Mouse (Mus musculus) left cerebral cortex, adult 2 months (tissue): ENCODE data around the gene Fignl2. TPM values are rescaled to one million over a fixed set of nuclear protein-coding genes. Genes with fewer than 3 reads are reported as not detected.

Experiments
- DNase-seq, 2 experiments: peaks; one replicate each; pipeline ENCODE4 v3.0.0; 2021 to 2022; ENCODE audit warnings: low spot score in 2 of 2, mixed read lengths in 1 of 2; ENCODE audit errors: extremely low spot score in 1 of 2
- H3K27ac ChIP-seq: fragments of 200-600 bp; 2 replicates; pipeline ENCODE4 v1.8.1; 2022
- H3K4me3 ChIP-seq: fragments of 200-600 bp; 2 replicates; pipeline ENCODE4 v1.8.1; 2022
- CTCF ChIP-seq: fragments of 200-600 bp; IDR thresholded peaks from 2 replicates; pipeline ENCODE4 v1.8.1; 2022; ENCODE audit warnings: antibody characterized with exemption, mild to moderate bottlenecking, moderate library complexity
- intact Hi-C: fragments of 180-260 bp; cut with DNase I; formaldehyde crosslinking; loops from one replicate; pipeline ENCODE4 v1.15.1; 2025
- total RNA-seq, 2 experiments: library from RNA; stranded (reverse); gene quantifications; 2 replicates each; pipeline ENCODE4 v1.2.3; 2021

The Fignl2 gene
- total RNA-seq, 2 experiments from 2014 or later = 1.2 to 1.4 TPM

DNA sequence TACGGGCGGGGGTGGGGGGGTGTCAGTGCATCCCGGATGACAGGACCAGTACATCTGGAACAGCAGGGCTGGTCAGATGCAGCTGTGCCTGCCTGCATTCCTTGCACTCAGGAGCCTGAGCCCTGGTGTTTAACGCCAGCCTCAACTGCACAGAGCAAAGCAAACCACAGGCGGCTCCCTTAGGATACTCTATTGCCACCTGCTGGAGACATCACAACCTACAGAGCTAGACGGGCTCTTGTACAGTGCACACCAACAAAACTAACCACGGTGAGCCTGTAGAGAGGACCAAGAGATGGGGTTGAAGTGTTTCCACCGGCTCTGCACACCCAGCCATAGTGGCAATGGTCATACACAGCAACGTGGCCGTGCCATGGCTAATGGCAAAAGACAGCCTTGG, 22.1 kb downstream of the Fignl2 start:
- Histone ChIP-seq H3K27ac (no peak overlapping the region), H3K4me3 (no peak overlapping the region)
- DNase-seq = peak; percentile 51 to 67
- intact Hi-C loops = no loop called here
- peak; percentile 78 for TF ChIP-seq CTCF

GRCm38 (mm10) chr15:101054541-101054940, 23.8 kb downstream of the Fignl2 start:
- H3K27ac ChIP-seq = no peak overlapping the region
- TF ChIP-seq CTCF = no peak
- no peak for DNase-seq
- H3K4me3 ChIP-seq = no peak overlapping the region
- intact Hi-C loops = loop anchor here (2.0 kb wide), 1 partner anchor 298 kb away; no protein-coding TSS in a partner anchor

GRCm38 (mm10) chr15:101053832-101054459, 24.4 kb downstream of the Fignl2 start:
- peak in 1 of 2 experiments; percentile 23 for DNase-seq
- no peak overlapping the region for H3K4me3 ChIP-seq
- no peak overlapping the region for H3K27ac ChIP-seq
- intact Hi-C loops = loop anchor here (2.0 kb wide), 1 partner anchor 297 kb away; no protein-coding TSS in a partner anchor
- no peak for TF ChIP-seq CTCF

GRCm38 (mm10) chr15:101052560-101053501, 25.5 kb downstream of the Fignl2 start:
- no peak overlapping the region for H3K4me3 ChIP-seq
- no peak for DNase-seq
- no peak overlapping the region for H3K27ac ChIP-seq
- intact Hi-C loops = no loop called here
- TF ChIP-seq CTCF = peak; percentile 1; the same call in 1 of the 2 replicates

GRCm38 (mm10) chr15:101051869-101052268, 26.5 kb downstream of the Fignl2 start:
- no peak overlapping the region for H3K4me3 ChIP-seq
- DNase-seq = no peak
- TF ChIP-seq CTCF = no peak
- intact Hi-C loops = no loop called here
- H3K27ac ChIP-seq = no peak overlapping the region

GRCm38 (mm10) chr15:101048338-101048896, 29.9 kb downstream of the Fignl2 start:
- no peak for TF ChIP-seq CTCF
- no peak overlapping the region for H3K4me3 ChIP-seq
- no peak overlapping the region for H3K27ac ChIP-seq
- DNase-seq = no peak
- intact Hi-C loops = loop anchor here (5.0 kb wide), 1 partner anchor 176 kb away; no protein-coding TSS in a partner anchor

DNA sequence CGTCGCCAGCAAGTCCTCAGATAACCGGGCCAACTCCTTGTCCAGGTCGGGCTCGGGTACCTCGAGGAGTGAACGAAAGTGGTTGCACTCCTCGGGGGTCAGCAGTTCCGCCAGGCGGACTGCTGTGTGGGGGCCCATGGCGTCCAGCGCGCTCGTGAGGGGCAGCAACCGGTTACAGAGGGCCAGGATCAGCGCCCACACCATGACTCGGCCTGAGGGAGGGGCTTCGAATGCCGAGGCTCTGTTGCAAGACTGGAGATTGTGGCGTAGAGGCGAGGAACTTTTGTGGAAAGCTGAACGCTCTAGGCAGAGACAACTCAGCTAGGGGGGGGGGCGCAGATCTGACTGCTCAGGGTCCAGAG, 31.2 kb downstream of the Fignl2 start, which contains the start of gene Gm47841:
TSS of gene Gm47841 (minus strand) at position 204 of the 362 bp plus-strand sequence.
- intact Hi-C loops = loop anchor here (5.0 kb wide), 1 partner anchor 175 kb away; no protein-coding TSS in a partner anchor
- H3K27ac ChIP-seq = no peak within 1 kb of the TSS
- no peak for DNase-seq
- peak within 1 kb of the TSS; percentile 49 for H3K4me3 ChIP-seq
- no peak for TF ChIP-seq CTCF

DNA sequence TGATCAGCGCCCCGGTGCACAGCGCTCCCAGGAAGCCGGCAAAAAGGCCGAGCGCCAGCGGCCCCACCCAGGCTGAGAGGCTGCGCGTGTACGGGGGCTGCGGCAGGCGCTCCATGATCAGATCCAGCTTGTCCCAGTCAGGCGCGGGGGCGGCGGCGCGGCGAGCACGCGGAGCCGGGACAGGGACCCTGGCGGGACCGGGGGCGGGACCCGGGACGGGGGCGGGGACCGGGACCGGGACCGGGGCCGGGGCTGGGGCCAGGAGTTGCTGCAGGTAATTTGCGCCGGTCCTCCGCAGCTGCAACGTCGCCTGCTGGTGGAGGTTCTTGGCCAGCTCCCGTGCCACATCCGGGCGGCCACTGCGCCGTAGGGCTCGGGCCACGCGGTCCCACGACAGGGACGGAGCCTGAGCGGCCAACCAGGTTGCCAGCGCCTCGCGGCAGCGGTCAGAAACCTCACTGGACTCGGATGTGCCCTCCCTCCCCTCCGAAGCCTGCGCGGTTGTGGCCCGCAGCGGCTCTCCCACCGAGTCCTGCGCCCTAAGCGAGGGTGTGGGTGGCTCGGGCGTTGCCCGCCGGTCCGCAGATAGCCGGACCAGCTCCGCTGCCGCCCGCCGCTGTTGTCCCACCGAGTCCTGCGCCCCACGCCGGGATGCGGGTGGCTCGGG, 31.7 kb downstream of the Fignl2 start:
- Histone ChIP-seq H3K27ac (no peak overlapping the region), H3K4me3 (peak overlapping the region; percentile 49)
- intact Hi-C loops = loop anchor here (5.0 kb wide), 1 partner anchor 174 kb away; no protein-coding TSS in a partner anchor
- DNase-seq = peak; percentile 49 to 70
- TF ChIP-seq CTCF = no peak; the same call in 1 of the 2 replicates

DNA sequence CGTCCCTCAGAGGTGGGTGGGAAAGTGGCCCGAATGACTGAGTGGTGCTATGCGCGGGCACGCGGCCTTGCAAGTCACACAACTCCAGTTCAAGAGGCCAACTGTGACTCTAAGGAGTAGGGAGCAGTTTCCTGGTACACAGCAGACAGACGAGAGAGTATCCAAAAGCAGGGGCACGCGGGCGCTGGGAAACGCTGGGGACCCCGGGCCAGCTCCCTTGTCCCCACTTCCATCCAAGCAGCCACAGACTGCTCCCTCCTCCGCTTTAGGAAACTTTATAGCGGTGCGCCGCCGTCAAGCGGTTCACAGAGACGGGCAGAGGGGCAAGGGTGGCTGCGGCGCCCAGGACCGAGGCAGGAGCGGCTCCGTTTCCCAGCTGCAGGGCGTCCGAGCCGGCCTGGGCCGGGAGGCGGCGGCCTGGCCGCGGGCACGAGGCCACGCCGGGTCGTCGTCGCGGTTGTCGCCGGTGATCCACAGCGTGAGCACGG, 32.3 kb downstream of the Fignl2 start:
- intact Hi-C loops = loop anchor here (5.0 kb wide), 1 partner anchor 174 kb away; no protein-coding TSS in a partner anchor
- no peak for DNase-seq

GRCm38 (mm10) chr15:101044531-101044930, 33.8 kb downstream of the Fignl2 start:
- DNase-seq = no peak
- intact Hi-C loops = loop anchor here (5.0 kb wide), 1 partner anchor 287 kb away; no protein-coding TSS in a partner anchor

More for the DNA sequence above, 32.3 kb downstream of the Fignl2 start:
- no peak for TF ChIP-seq CTCF
- peak overlapping the region; percentile 49 for H3K4me3 ChIP-seq
- H3K27ac ChIP-seq = no peak overlapping the region

GRCm38 (mm10) chr15:101042613-101043012, 35.8 kb downstream of the Fignl2 start:
- peak; percentile 88 for TF ChIP-seq CTCF
- Histone ChIP-seq H3K4me3 (no peak overlapping the region), H3K27ac (no peak overlapping the region)
- intact Hi-C loops = loop anchor here (5.0 kb wide), 1 partner anchor 285 kb away; no protein-coding TSS in a partner anchor
- DNase-seq = peak; percentile 62 to 77

More at GRCm38 (mm10) chr15:101044531-101044930, 33.8 kb downstream of the Fignl2 start:
- H3K27ac ChIP-seq = no peak overlapping the region
- H3K4me3 ChIP-seq = no peak overlapping the region
- TF ChIP-seq CTCF = no peak
